Mouse (Mus musculus): Measurements from ENCODE around the gene Sacm1l. TPM values are rescaled to one million over a fixed set of nuclear protein-coding genes. Genes with fewer than 3 reads are reported as not detected.
A peak's percentile ranks its signal among the peaks of the same experiment; 100 is the strongest.

Sacm1l gene
- total RNA-seq (2014; rRNA removed) (62.3 and 74.3 TPM in 2 replicates), polyA plus RNA-seq (2012; rRNA removed) (7.7 and 9.4 TPM in 2 replicates)

DNA sequence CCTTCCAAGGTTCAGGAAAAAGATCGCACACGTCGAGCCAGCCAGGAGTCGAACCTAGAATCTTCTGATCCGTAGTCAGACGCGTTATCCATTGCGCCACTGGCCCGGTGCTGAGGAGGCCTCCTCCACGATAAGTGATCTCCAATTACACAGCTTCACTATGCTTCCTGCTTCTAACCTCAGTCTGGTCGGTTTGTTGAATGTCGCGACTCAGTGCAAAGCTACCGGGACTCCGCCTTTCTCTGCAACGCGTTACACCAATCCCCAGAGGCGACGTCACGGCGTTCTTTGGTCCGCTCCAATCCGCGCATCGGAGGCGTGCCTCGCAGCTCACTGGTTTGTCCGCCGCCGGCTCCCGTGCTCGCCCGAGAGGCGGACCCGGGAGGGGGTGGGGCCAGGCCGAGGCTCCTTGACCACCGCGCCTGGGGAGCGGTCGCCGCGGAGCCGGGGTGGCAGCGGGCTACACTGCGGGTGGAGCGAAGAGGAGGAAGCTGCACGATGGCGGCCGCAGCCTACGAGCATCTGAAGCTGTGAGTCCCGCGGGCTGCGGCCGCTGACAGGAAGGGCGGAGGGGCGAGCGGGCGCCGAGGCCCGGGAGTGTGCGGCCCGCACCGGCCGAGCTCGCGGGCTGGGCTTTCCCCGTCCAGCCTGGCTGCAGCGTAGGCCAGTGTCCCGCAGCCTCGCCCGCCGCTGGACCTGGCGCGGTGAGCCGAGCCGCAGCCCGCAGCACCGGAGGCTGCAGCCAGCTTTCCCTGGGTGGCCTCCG is at the start of gene Sacm1l:
Gene Sacm1l (plus strand): TSS at position 368 of the 766 bp plus-strand sequence.
- WGBS = under 1% methylated on average over 77 of the region's 79 CpGs

DNA sequence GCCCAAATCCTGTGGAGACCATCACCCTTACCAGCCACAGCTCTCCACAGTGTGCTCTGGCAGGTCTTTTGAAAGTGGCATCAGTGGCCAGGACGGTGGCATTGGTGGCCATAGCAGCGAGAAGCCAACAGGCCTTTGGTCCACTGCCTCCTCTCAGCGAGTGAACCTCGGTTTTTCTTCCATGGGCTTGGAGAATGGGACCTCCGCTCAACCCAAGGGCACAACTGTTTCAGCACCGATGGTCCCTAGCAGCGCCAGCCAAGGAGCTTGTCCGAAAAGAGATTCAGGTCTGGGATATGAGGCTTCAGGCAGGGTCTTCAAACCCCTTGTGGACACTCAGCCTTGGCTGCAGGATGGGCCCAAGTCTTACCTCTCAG is 49.7 kb upstream of the Sacm1l start:
- 69% methylated on average over 8 of the region's 8 CpGs for WGBS
- no peak overlapping the region for H3K27ac ChIP-seq (replicated peaks; ENCODE audit: insufficient read depth, low read depth, low read length)
- H3K36me3 ChIP-seq (ENCODE audit: control insufficient read depth, insufficient read depth, low read length) = peaks cover 2% of the 10 kb centered on the region; the same call in 1 of the 2 replicates
- H3K4me1 ChIP-seq (ENCODE audit: control insufficient read depth, insufficient read depth, low read length) = peaks cover 26% of the 10 kb centered on the region
- H3K9ac ChIP-seq (ENCODE audit: low read depth, low read length) = no peak overlapping the region; the same call in 1 of the 2 replicates
- no peaks in the 10 kb centered on the region for H3K27me3 ChIP-seq (ENCODE audit: control insufficient read depth, insufficient read depth, low read length)
- no peak for DNase-seq (ENCODE audit: extremely low read depth, low read depth, low spot score)
- H3K79me2 ChIP-seq (ENCODE audit: control insufficient read depth, insufficient read depth, low read length) = peaks cover 39% of the 10 kb centered on the region
- 0 out of 2 replicates have a peak overlapping the region, but pooled peaks have one; percentile 2 for H3K4me3 ChIP-seq (ENCODE audit: insufficient read depth, low read depth, low read length)
- no peak for TF ChIP-seq CTCF (IDR thresholded peaks at IDR 0.05; ENCODE audit: low read depth, low read length)
- no peak for TF ChIP-seq POLR2A (IDR thresholded peaks at IDR 0.05; ENCODE audit: extremely low read depth, insufficient read depth, low read length)

More for the DNA sequence above, at the start of gene Sacm1l:
- peak within 1 kb of the TSS; percentile 99 for H3K9ac ChIP-seq (ENCODE audit: low read depth, low read length)
- H3K27ac ChIP-seq (replicated peaks; ENCODE audit: insufficient read depth, low read depth, low read length) = peak within 1 kb of the TSS; percentile 84
- H3K27me3 ChIP-seq (ENCODE audit: control insufficient read depth, insufficient read depth, low read length) = no peaks in the 10 kb centered on the region
- H3K4me3 ChIP-seq (ENCODE audit: insufficient read depth, low read depth, low read length) = peak within 1 kb of the TSS; percentile 98
- H3K4me1 ChIP-seq (ENCODE audit: control insufficient read depth, insufficient read depth, low read length) = peaks cover 8% of the 10 kb centered on the region
- TF ChIP-seq POLR2A (IDR thresholded peaks at IDR 0.05; ENCODE audit: extremely low read depth, insufficient read depth, low read length) (peak; percentile 92), CTCF (IDR thresholded peaks at IDR 0.05; ENCODE audit: low read depth, low read length) (no peak)
- peak; percentile 98 for DNase-seq (ENCODE audit: extremely low read depth, low read depth, low spot score)
- peaks cover 6% of the 10 kb centered on the region; the same call in 1 of the 2 replicates for H3K79me2 ChIP-seq (ENCODE audit: control insufficient read depth, insufficient read depth, low read length)
- no peaks in the 10 kb centered on the region for H3K36me3 ChIP-seq (ENCODE audit: control insufficient read depth, insufficient read depth, low read length)

DNA sequence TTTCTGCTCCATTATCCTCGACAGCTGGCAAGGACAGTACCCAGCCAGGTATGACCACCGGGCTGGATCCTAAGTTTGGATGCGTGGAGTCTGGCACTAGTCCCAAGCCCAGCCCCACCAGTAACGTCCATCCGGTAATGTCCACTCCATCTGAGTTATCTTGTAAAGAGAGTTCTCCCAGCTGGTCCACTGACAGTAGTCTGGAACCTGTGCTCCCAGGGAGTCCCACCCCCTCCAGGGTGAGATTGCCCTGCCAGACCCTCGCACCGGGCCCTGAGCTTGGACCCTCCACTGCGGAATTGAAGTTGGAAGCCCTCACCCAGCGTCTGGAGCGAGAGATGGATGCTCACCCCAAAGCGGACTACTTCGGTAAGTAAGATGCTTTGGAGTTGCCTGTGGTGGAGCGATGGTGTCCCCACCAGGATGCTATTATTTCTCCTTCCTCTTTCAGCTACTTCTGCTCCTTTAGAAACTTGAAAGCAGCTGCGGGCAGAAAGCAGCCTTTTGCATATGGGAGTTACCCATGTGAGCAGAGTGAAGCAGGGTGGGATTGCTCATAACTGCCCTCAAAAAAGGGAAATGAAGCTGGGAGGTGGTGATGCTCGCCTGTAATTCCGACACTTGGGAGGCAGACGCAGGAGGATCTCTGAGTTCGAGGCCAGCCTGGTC is 49.2 kb upstream of the Sacm1l start:
- peaks cover 26% of the 10 kb centered on the region for H3K4me1 ChIP-seq (ENCODE audit: control insufficient read depth, insufficient read depth, low read length)

DNA sequence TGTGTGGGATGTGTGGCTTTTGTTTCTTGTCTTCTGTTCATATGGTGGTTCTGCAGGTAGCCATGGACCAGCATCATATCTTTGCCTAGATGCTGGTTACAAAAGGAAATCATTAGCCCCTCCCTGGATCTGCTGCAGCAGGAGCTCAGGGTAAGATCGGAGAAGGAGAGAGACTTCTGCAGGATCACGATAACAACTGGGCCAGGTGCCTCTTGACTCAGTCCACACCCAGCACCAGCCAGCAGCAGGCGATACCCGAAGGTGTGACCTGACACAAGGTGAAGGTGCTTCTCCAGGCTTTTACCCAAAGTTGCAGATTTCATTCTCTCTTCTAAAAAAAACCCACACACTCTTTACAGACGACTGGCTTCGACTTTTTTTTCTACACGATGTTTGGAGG is 48.4 kb upstream of the Sacm1l start:
- Histone ChIP-seq H3K9ac (ENCODE audit: low read depth, low read length) (no peak overlapping the region), H3K27ac (replicated peaks; ENCODE audit: insufficient read depth, low read depth, low read length) (no peak overlapping the region), H3K79me2 (ENCODE audit: control insufficient read depth, insufficient read depth, low read length) (peaks cover 40% of the 10 kb centered on the region), H3K4me1 (ENCODE audit: control insufficient read depth, insufficient read depth, low read length) (peaks cover 26% of the 10 kb centered on the region), H3K4me3 (ENCODE audit: insufficient read depth, low read depth, low read length) (no peak overlapping the region), H3K36me3 (ENCODE audit: control insufficient read depth, insufficient read depth, low read length) (peaks cover 2% of the 10 kb centered on the region; the same call in 1 of the 2 replicates), H3K27me3 (ENCODE audit: control insufficient read depth, insufficient read depth, low read length) (no peaks in the 10 kb centered on the region)
- TF ChIP-seq POLR2A (IDR thresholded peaks at IDR 0.05; ENCODE audit: extremely low read depth, insufficient read depth, low read length) (no peak), CTCF (IDR thresholded peaks at IDR 0.05; ENCODE audit: low read depth, low read length) (no peak)
- WGBS = 53% methylated on average over 7 of the region's 7 CpGs
- no peak for DNase-seq (ENCODE audit: extremely low read depth, low read depth, low spot score)

More for the DNA sequence above, 49.2 kb upstream of the Sacm1l start:
- Histone ChIP-seq H3K36me3 (ENCODE audit: control insufficient read depth, insufficient read depth, low read length) (peaks cover 2% of the 10 kb centered on the region; the same call in 1 of the 2 replicates), H3K9ac (ENCODE audit: low read depth, low read length) (no peak overlapping the region), H3K27me3 (ENCODE audit: control insufficient read depth, insufficient read depth, low read length) (no peaks in the 10 kb centered on the region), H3K27ac (replicated peaks; ENCODE audit: insufficient read depth, low read depth, low read length) (no peak overlapping the region), H3K4me3 (ENCODE audit: insufficient read depth, low read depth, low read length) (peak overlapping the region; percentile 19), H3K79me2 (ENCODE audit: control insufficient read depth, insufficient read depth, low read length) (peaks cover 40% of the 10 kb centered on the region)
- TF ChIP-seq CTCF (IDR thresholded peaks at IDR 0.05; ENCODE audit: low read depth, low read length) = no peak
- no peak for TF ChIP-seq POLR2A (IDR thresholded peaks at IDR 0.05; ENCODE audit: extremely low read depth, insufficient read depth, low read length)
- WGBS = 71% methylated on average over 18 of the region's 18 CpGs
- no peak for DNase-seq (ENCODE audit: extremely low read depth, low read depth, low spot score)

DNA sequence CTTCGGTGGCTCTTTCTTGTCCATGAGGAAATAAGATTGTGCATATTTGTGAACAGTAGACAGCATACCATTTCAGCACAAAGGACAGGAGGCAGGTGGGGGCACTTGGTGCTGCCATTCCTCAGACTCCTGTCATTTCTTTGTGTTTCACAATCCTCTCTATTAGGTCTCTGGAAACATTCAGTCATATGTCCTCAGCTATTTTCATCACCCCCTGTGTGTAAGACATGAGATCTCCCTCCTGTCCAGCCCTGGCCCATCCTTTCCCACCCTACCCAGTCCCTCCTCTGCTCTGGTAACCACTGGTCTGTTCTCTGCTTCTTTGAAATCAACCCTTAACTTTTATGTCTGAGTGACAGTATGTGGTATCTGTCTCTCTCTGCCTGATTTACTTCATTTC is 46.0 kb upstream of the Sacm1l start:
- peaks cover 47% of the 10 kb centered on the region for H3K79me2 ChIP-seq (ENCODE audit: control insufficient read depth, insufficient read depth, low read length)
- no peak for DNase-seq (ENCODE audit: extremely low read depth, low read depth, low spot score)
- TF ChIP-seq POLR2A (IDR thresholded peaks at IDR 0.05; ENCODE audit: extremely low read depth, insufficient read depth, low read length) (no peak), CTCF (IDR thresholded peaks at IDR 0.05; ENCODE audit: low read depth, low read length) (no peak)
- peaks cover 31% of the 10 kb centered on the region for H3K4me1 ChIP-seq (ENCODE audit: control insufficient read depth, insufficient read depth, low read length)
- peaks cover 2% of the 10 kb centered on the region; the same call in 1 of the 2 replicates for H3K36me3 ChIP-seq (ENCODE audit: control insufficient read depth, insufficient read depth, low read length)
- no peak overlapping the region for H3K9ac ChIP-seq (ENCODE audit: low read depth, low read length)
- no peaks in the 10 kb centered on the region for H3K27me3 ChIP-seq (ENCODE audit: control insufficient read depth, insufficient read depth, low read length)
- no peak overlapping the region for H3K4me3 ChIP-seq (ENCODE audit: insufficient read depth, low read depth, low read length)
- no peak overlapping the region for H3K27ac ChIP-seq (replicated peaks; ENCODE audit: insufficient read depth, low read depth, low read length)
- WGBS = 88% methylated on average over 1 of the region's 1 CpGs

All from liver, adult 2 months (tissue).